Mouse (Mus musculus): Measurements from ENCODE around the gene Cenpe.

Cenpe gene

DNA sequence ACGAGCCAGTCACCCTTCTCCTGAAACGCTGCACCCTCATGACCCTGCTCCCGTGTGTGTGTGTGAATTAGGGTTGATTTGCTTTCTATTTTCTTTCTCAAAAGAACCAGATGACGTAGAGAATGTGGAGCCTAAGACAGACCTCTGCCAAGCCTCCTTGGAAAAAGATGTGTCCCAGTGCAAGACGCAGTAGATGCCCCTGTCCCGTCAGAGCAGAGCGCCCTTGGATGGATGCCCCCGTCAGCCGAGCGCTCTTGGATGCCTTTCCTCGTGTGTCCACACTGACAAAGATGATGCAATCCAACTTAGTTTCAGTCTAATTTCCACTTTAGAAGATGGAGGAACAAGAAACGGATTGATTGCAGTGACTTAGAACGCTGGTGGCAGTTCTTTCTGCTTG is 60.7 kb downstream of the Cenpe start:
- in situ Hi-C loops (cut with MboI; ENCODE audit: unreplicated experiment in 2 of 2): no loop called here

DNA sequence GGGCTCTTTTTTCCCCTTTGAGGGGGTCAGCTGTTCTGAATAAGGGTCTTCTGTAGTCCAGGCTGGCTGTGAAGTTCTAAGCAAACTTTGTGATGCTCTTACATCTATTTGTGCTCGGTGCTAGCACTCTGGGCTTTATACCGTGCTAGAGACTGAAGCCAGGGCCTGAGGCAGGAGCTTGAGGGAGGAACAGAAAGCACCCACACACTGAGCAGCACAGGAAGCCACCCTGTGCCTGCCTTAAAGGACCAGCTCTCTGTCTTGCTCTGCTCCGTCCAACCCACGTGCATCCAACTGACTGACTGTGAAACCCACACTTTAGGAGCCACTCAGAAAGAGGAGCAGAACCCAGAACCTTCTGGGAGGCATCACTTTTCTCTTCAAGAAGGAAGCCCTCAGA is 67.8 kb downstream of the Cenpe start:
- in situ Hi-C loops (cut with MboI; ENCODE audit: unreplicated experiment in 2 of 2): no loop called here

DNA sequence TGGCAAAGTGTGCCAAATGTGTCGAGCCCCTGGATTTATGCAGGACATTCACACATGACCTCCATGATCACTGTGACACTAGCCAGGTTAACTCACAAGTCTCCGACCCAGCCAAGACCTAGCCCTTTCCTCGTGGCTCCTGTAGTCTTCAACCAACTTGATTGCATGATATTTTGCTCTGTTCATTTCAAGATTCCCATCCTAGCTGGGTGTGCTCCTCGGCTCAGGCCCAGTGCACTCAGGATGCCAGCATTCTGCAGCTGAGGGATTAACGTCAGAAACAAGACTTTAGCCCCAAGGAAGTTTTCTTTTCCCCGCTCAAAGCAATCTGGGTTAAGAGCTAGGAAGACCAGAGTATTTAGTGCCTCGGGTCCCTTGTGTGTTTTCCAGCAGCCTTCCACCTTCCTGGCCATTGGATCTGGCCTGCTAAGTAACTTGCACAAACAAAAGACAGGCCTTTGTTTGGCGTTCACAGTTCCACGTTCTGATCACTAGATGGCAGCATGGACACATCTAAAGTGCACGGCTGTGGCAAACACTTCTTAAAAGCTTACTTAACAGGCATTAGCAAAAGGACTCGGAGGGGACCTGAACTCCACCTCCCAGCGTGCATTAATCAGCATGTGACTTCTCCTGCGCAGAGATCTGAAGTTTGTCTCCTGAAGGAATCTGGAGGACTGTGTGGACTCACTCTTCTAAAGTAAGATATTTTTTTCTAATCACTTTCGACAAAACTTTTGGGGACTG is 68.5 kb downstream of the Cenpe start, which contains the start of gene Bdh2:
Gene Bdh2 (plus strand): TSS at position 553 of the 747 bp plus-strand sequence.
- in situ Hi-C loops (cut with MboI; ENCODE audit: unreplicated experiment in 2 of 2): no loop called here

DNA sequence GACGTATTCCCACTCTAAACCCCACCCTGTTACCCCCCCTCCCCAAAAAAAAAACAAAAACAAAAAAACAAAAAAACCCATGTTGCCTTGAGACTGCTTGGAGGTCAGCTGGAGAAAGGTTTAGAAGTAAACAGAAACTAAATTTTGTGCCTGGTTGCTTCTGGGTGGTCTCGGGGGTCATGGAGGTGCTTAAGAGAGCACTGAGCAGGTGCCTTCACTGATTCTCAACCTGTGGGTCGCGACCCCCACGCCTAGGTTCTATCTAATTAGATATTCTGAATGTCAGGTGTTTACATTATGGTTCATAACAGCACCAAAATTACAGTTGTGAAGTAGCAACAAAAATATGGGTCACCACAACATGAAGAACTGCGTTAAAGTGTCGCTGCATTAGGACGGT is 69.4 kb downstream of the Cenpe start:
- in situ Hi-C loops (cut with MboI; ENCODE audit: unreplicated experiment in 2 of 2): no loop called here

DNA sequence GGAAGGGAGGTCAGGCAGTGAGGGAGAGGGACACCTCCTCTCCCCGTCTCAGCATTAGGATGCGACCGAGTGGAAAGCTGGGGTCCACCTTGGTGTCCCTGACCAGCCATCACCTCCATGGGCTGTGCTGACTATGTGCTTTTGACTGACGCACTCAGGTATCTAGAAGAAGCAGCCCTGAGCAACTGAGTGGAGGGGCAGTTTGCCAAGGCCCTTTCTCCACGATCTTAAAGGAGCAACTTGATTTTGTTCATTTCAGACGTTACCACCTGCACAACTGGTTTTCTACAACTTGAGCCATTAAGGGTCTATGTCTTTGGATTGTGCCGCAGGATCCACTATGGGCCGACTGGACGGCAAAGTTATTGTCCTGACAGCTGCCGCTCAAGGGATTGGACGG is 72.9 kb downstream of the Cenpe start:
- in situ Hi-C loops (cut with MboI; ENCODE audit: unreplicated experiment in 2 of 2): loop anchor here in 1 of 2 experiments (5.0 kb wide), 1 partner anchor 447 kb away; no protein-coding TSS in a partner anchor

DNA sequence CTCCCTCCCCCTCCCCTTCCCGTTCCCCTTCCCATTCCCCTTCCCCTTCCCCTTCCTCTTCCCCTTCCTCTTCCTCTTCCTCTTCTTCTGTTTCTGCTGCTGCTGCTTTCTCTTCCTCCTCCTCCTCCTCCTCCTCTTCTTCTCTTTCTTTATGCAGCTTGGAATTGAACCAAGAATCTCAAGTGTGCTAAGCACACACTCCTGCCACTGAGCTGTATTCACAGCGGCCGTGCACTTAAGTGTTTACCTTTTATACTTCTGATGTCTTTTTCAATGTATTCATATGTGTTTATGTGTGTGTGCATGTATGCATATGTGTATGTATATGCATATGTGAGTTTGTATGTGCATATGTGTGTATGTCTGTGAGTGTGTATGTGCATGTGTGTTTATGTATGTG is 73.5 kb downstream of the Cenpe start:
- in situ Hi-C loops (cut with MboI; ENCODE audit: unreplicated experiment in 2 of 2): loop anchor here in 1 of 2 experiments (5.0 kb wide), 1 partner anchor 446 kb away; no protein-coding TSS in a partner anchor

DNA sequence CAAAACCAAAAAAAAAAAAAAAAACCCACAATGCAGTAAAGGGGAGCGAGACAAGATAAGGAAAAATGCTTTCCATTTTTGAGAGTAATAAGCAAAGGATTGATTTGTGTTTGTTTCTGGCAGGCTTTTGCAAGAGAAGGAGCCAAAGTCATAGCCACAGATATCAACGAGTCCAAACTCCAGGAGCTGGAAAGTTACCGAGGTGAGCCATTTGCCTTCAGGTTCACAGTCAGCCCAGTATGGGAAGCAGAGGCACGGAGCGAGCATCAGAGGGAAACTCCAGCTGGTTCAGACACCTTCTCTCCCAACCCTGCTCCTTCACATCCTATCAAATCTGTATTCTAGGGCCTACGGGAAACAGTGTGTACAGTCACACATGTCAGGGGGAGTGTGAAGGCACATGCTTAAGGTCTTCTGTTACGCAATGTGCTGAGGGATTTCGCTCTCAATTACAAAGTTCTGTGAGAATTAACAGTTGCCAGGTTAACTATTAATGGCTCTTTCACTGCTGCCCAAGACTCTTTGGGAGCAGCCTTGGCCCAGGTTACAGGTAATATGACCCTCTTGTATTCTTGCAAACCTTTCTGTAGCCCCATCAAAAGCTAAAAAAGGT is 75.9 kb downstream of the Cenpe start:
- in situ Hi-C loops (cut with MboI; ENCODE audit: unreplicated experiment in 2 of 2): loop anchor here in 1 of 2 experiments (5.0 kb wide), 1 partner anchor 444 kb away; no protein-coding TSS in a partner anchor

DNA sequence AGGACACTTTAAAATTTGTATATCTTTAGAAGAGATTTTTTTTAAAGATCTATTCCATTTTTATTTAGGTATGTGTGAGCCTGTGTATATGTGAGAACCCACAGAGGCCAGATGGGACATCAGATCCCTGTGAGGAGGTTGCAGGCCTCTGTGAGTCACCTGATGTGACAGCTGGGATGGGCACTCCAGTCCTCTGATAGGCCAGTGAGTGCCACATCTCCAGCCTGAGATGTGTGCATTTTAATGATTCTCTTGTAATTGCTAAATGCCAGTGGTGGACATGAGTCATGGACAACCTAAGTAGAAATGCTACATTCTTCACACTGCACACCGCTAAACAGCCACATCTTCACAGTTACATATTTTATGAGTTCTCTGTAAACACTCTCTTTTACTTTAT is 76.8 kb downstream of the Cenpe start:
- in situ Hi-C loops (cut with MboI; ENCODE audit: unreplicated experiment in 2 of 2): loop anchor here in 1 of 2 experiments (5.0 kb wide), 1 partner anchor 443 kb away; no protein-coding TSS in a partner anchor

DNA sequence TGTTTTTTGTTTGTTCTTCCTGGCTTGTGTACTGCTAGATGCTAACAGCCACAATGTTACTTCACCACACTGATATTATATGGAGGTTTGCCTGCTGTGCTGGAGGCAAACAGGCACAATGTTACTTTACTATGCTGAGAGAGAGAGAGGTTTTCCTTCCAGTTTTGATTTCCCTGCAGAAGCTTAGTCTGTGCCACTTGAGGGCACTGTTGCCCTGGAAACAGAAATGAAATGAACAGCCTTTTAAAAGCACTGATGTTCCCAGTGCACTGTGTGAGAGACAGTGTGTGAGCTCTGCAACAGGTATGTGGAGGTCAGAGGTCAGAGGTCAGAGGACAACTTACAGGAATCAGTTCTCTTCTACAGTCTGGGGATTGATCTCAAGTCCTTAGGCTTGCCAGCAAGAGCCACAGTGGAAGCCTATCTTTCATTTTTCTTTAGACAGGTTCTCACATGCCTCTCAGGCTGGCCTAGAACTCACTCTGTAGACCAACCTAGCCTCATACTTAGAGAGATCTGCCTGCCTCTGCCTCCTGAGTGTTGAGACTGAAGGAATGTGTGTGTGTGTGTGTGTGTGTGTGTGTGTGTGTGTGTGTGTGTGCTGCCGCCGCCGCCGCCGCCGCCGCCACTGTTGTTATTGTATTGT is 78.0 kb downstream of the Cenpe start:
- in situ Hi-C loops (cut with MboI; ENCODE audit: unreplicated experiment in 2 of 2): loop anchor here (5.0 kb wide), 4 partner anchors 107 to 437 kb away; no protein-coding TSS in a partner anchor

DNA sequence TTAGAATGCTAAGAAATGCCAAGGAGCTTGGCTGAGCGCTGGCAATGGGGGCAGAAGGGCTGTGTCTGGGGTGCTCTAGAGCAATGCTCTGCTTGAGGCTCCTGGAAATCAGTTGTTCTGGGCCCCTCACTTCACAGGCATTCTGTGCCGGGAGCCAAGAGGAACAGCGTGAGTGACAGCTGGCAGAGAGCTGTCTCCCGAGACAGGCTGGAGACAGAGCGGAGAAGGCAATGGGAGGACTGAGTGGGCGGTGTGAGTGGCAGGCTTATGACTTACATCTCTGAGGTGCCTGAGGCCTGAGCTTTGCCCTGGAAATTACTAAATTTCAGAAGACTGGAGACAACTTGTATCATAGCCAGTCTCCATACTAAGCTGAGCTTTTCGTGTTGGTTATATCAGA is 81.4 kb downstream of the Cenpe start:
- in situ Hi-C loops (cut with MboI; ENCODE audit: unreplicated experiment in 2 of 2): loop anchor here (5.0 kb wide), 4 partner anchors 104 to 434 kb away; no protein-coding TSS in a partner anchor

DNA sequence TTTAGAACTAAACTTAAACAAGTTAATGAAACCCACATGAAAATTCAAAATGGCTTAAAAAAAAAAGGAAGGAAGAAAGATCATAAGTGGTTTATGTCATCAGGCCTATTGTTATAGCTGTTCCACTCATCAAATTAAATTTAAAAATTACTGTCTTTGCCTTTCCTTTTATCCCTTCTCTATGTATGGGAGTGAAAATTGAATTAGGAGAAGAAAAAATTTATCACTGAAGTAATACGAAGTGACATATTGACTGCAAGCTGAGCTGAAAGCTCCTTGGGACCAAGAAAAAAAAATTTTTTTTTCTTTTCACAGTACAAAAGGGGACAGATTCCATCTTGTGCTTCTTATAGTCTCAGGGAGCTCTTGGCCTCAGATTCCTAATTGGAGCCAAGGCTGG is 83.2 kb downstream of the Cenpe start:
- in situ Hi-C loops (cut with MboI; ENCODE audit: unreplicated experiment in 2 of 2): no loop called here

DNA sequence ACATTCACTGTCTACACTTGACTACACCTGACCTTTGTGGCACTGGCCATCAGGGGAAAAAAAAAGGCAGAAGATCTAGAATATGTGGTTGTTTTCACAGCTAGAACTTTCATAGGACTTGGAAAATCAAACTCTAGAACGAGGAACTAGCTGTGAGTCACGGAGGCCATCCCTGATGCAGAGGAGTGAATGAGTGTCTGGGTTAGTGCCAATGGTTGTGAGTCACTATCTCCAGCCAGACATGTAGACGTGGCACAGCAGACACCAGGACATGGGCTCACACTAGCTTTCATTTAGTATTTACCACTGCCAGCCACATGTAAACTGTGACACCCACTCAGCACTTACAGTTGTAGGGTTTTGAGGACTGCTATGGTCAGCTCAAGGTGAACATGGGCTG is 86.2 kb downstream of the Cenpe start:
- in situ Hi-C loops (cut with MboI; ENCODE audit: unreplicated experiment in 2 of 2): no loop called here

DNA sequence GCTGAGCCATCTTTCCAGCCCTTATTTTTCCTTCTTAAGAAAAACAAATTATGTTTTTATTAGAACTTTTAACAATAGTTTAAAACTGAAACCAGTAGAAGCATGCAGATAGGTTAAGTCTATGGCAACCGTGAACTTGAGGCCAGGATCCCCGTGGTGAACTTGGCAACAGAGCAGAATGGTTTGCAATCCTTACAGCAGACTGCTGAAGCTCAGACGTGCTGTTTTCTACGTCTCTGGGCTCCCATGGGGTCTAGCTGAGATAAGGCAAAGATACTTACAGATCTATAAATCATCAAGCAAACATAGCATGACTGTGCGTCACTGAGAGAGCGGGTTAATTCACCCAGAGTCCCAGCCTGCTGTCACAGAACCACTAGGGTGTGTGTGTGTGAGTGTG is 87.7 kb downstream of the Cenpe start:
- in situ Hi-C loops (cut with MboI; ENCODE audit: unreplicated experiment in 2 of 2): no loop called here

DNA sequence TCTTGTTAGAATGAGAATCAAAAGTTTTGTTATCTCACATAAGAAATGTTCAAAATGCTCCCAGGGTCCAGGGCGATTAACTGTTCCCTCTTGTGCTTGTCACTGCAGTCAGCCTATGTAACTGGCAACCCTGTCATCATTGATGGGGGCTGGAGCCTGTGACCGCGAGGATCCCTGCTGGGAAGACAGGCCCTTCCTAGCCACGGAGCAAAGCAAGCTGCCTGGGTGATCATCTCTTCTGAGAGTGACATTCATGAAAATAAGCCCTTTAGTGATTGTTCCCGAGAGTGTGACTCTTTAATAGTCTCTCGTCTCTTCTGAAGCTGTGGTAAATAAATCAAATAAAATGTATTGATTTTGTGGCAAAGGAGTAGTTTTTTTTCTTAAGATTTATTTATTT is 91.7 kb downstream of the Cenpe start:
- in situ Hi-C loops (cut with MboI; ENCODE audit: unreplicated experiment in 2 of 2): no loop called here

DNA sequence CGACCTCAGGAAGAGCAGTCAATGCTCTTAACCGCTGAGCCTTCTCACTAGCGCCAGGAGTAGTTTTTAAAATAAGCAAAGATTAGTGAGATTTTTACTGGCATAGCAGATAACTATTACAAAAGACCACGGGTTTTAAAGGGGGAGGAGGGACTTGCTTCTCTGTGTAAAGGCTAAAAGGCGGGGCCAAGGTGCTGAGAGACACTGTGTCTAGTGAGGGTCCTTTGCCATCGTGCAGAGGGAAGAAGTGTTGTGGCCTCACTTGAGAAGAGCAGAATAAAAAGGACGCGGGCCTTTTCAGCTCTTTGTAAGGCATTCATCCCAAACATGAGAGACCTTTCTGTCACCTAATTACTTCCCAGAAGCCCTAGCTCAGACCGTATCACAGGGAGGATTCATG is 92.2 kb downstream of the Cenpe start:
- in situ Hi-C loops (cut with MboI; ENCODE audit: unreplicated experiment in 2 of 2): no loop called here

DNA sequence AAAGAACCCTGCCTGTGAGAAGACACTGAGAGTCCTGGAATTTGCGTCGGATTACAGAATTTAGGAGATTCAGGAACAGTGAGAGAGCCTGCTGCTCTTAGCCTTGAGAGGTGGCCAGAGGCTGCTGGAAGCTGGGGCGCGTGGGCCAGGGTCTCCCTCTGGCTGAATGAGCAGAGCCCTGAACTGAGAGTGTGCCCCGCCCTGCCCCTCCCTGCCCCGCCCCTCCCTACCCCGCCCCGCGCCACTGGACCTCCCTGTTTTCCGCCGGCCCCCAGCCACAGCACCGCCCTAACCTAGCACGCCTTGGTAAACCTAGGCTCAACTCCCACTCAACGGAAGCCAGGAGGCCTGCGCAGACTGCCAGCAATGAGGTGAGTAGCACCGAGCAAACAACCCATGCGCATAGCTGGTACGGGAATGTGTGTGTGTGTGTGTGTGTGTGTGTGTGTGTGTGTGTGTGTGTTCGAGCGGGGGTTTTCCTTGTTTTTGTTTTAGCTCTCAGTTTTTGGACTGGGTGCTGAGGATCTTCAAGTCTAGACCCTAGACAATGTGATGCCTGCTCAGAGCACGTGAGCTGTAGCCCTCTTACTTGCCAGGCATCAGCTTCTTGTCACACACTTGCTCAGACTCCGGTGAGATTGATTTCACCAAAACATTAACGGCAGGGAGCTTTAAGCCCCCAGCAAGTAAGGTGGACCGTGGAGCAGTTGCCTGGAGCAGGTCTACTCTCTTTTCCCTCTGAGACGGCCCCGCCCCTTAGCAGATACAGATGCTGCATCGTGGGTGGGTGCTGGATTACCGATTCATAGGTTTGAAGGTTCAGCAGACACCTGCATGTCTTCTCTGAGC is 95.3 kb downstream of the Cenpe start, which contains the start of gene Slc9b2:
Gene Slc9b2 (plus strand): TSS at position 290 of the 849 bp plus-strand sequence.
- in situ Hi-C loops (cut with MboI; ENCODE audit: unreplicated experiment in 2 of 2): no loop called here

DNA sequence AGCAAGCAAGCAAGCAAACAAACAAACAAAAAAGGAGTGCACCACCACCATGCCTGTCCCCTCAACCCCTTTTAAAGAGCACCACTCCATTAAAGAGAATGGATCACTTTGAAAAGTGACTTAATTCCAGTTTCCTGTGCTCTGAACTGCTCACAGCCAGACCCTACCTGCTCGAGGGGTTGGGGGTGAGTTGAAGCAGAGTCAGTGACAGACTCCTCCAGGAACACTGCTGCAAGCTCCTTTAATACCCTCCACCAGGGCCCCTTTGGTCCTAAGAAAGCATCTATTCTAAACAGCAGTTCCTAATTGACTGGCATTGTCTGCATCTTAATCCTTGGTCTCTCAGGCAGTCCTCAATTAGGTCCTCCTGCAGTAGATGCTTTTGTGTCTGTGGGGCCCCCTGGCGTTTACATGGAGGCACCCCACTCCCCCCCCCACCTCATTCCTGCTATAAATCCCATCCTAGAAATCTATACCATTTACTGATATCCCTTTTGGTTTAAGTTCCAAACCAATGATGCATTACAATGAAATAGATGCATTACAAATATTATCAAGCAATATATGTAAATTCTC is 100.7 kb downstream of the Cenpe start:
- in situ Hi-C loops (cut with MboI; ENCODE audit: unreplicated experiment in 2 of 2): no loop called here

DNA sequence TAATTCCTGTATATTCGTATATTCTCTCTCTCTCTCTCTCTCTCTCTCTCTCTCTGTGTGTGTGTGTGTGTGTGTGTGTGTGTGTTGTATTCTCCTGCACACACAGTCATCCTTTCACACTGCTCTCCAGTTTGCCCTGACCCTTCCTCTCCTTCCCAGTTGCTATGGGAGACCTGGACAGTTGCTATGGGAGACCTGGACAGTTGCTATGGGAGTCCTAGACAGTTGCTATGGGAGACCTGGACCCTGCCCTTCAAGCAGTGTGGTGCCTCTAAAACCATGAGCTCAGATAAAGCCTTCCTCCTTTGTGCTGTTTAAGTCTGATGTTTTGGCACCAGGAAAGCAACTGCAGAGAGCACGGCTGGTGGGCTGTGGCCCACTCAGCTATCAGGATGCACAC is 101.4 kb downstream of the Cenpe start:
- in situ Hi-C loops (cut with MboI; ENCODE audit: unreplicated experiment in 2 of 2): no loop called here

DNA sequence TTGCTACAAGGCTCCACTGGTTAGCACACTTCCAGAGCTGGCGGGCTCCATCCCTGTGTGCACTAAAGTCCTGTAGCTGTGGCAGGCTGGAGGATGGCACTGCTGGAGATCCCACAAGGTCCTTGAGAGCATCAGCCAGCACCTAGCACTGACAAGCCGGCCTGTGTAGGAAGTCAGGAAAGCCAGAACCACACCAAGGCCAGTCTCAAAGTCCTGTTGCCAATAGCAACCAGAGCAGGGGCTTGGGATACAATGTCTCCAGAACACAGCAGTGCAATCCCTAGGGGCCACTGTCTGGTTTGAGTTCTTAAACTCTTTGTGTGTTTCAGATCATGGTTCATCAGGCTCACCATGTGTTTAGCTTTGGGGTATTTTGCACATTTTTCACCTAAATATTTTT is 102.5 kb downstream of the Cenpe start:
- in situ Hi-C loops (cut with MboI; ENCODE audit: unreplicated experiment in 2 of 2): no loop called here

All from v-Abl transformed pro-B cells (cell line).